Mouse (Mus musculus): ENCODE results near the gene Pcsk5.

GRCm38 (mm10) chr19:17786744-17787143 lies 50.7 kb downstream of the Pcsk5 start:
- TF ChIP-seq CTCF (IDR thresholded peaks at IDR 0.05; ENCODE audit: extremely low read depth, insufficient read length, insufficient replicate concordance, low read depth, low read length) (no peak), POLR2A (IDR thresholded peaks at IDR 0.05; ENCODE audit: low read depth, low read length) (no peak)
